Mouse (Mus musculus): ENCODE results near the gene Fbxo7. TPM values are rescaled to one million over a fixed set of nuclear protein-coding genes. Genes with fewer than 3 reads are reported as not detected.

Fbxo7 gene
- polyA plus RNA-seq, 1 experiment from 2014 or later = 40.1 TPM

DNA sequence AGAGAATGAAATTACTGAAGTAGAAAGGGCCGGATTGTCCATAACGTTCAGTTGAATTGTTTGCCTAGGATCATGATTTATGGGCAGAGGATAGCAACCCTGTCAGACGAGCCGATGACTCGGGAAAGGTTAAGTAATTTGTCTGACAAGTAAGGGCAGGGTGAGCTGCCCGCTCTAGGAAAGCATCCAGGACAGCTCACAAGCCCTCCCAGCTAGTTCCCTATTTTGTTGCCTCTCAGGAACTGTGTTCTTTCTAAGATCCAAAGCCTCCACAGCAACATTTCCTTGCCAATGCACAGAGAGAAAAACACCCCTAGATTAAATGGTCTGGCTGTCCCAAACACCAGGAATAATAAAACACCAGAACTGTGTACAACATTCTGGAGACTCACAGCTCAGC lies 11.1 kb upstream of the Fbxo7 start:
- WGBS = 11% methylated on average over 6 of the region's 6 CpGs
- no peak for ATAC-seq (ENCODE audit: low FRiP score, low TSS enrichment)

DNA sequence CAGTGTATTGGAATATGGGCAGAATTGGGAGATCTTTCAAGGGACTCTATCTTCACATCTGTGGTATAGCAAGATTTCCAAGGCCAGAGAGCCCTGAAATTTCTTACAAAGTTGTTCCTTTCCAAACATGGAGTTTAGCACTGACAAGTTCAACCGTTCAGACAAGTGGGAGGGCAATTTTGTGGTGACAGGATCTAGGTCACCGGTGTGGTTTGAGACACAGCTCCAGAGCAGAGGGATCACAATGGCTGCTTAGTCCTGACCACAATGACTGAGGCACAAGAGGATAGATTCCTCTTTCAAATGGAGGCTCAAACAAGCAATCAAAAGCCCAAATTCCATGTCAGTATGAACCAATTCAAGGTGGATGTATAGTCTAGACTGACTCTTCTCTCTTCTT lies 10.6 kb upstream of the Fbxo7 start:
- Histone ChIP-seq H3K4me1 (ENCODE audit: insufficient read depth, low read length) (peaks cover 9% of the 10 kb centered on the region), H3K9ac (replicated peaks; ENCODE audit: low read length) (no peak overlapping the region), H3K36me3 (ENCODE audit: insufficient read depth, low read length) (no peaks in the 10 kb centered on the region), H3K27ac (ENCODE audit: low read length) (no peak overlapping the region), H3K4me2 (replicated peaks; ENCODE audit: low read depth, low read length) (no peak overlapping the region), H3K4me3 (ENCODE audit: low read length) (no peak overlapping the region), H3K9me3 (ENCODE audit: low read length) (no peaks in the 10 kb centered on the region), H3K27me3 (ENCODE audit: insufficient read depth, low read length) (peaks cover 7% of the 10 kb centered on the region; the same call in 1 of the 2 replicates)
- ATAC-seq (ENCODE audit: low FRiP score, low TSS enrichment) = no peak
- 70% methylated on average over 2 of the region's 2 CpGs for WGBS

More for the DNA sequence above, 11.1 kb upstream of the Fbxo7 start:
- no peak overlapping the region for H3K27ac ChIP-seq (ENCODE audit: low read length)
- no peak overlapping the region for H3K4me2 ChIP-seq (replicated peaks; ENCODE audit: low read depth, low read length)
- peaks cover 7% of the 10 kb centered on the region; the same call in 1 of the 2 replicates for H3K27me3 ChIP-seq (ENCODE audit: insufficient read depth, low read length)
- H3K4me3 ChIP-seq (ENCODE audit: low read length) = no peak overlapping the region
- no peaks in the 10 kb centered on the region for H3K9me3 ChIP-seq (ENCODE audit: low read length)
- H3K9ac ChIP-seq (replicated peaks; ENCODE audit: low read length) = no peak overlapping the region
- peaks cover 6% of the 10 kb centered on the region for H3K4me1 ChIP-seq (ENCODE audit: insufficient read depth, low read length)
- no peaks in the 10 kb centered on the region for H3K36me3 ChIP-seq (ENCODE audit: insufficient read depth, low read length)

DNA sequence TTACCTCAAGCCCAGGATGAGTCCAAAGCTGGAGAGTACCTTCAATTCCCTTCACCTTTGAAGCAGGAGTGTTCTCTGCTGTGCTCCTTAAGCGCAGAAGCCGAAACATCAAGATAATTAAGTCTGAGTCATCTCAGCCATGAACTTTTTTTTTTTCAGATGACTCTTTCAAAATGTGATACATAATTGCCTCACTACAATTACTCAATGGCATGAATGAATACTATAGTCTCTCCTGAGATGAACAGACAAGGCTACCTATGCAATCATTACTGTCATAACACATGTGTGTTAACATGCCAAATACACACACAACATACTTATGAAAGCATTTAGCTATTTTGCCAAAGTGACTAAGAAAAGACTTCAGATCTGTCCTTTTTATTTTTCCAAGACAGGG lies 10.0 kb upstream of the Fbxo7 start, which contains the start of gene Bpifc:
Gene Bpifc, minus strand, starts transcription at position 115 of the 400 bp plus-strand sequence.
- WGBS = 91% methylated on average over 2 of the region's 2 CpGs
- Histone ChIP-seq H3K9me3 (ENCODE audit: low read length) (no peaks in the 10 kb centered on the region), H3K27ac (ENCODE audit: low read length) (no peak within 1 kb of the TSS), H3K4me2 (replicated peaks; ENCODE audit: low read depth, low read length) (no peak within 1 kb of the TSS), H3K36me3 (ENCODE audit: insufficient read depth, low read length) (no peaks in the 10 kb centered on the region), H3K9ac (replicated peaks; ENCODE audit: low read length) (no peak within 1 kb of the TSS), H3K4me1 (ENCODE audit: insufficient read depth, low read length) (peaks cover 9% of the 10 kb centered on the region), H3K27me3 (ENCODE audit: insufficient read depth, low read length) (peaks cover 7% of the 10 kb centered on the region; the same call in 1 of the 2 replicates), H3K4me3 (ENCODE audit: low read length) (no peak within 1 kb of the TSS)
- ATAC-seq (ENCODE audit: low FRiP score, low TSS enrichment) = no peak

DNA sequence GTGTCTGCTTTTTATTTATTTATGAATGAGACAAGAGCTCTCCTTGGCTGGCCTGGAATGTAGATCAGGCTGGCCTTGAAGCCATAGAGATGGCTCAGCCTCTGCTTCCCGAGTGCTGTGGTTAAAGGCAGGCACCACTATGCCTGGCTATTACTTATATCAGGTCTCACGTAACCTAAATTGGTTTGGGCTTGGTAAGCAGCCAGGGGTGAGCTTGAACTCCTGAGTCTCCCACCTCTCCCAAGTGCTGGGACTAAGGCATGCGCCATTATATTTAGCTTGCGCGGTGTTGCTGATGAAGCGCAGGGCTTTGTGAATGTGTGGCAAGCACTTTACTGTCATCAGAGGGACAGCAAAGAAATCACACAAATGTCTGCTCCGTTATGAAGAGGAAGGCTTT lies 4.0 kb upstream of the Fbxo7 start:
- Histone ChIP-seq H3K36me3 (ENCODE audit: insufficient read depth, low read length) (no peaks in the 10 kb centered on the region), H3K4me1 (ENCODE audit: insufficient read depth, low read length) (peaks cover 13% of the 10 kb centered on the region)
- no peak for ATAC-seq (ENCODE audit: low FRiP score, low TSS enrichment)

DNA sequence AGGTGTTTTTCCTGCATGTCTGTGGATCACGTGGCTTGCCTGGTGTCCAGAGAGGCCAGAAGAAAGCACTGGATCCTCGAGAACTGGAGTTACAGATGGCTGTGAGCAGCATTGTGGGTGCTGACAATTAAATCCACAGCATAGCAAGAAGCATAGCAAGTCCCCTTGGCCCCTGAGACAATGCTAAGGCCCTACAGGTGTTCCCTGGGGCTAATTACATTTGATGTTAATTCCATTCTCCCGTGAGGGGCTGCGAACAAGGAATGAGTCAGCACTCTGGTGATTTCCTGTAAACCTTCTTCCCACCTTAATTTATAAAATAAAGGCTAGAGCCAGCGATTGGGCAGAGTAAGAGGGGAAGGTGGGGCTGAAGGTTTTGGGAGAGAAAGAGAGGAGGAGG lies 3.0 kb upstream of the Fbxo7 start:
- Histone ChIP-seq H3K27me3 (ENCODE audit: insufficient read depth, low read length) (no peaks in the 10 kb centered on the region), H3K9ac (replicated peaks; ENCODE audit: low read length) (no peak overlapping the region), H3K36me3 (ENCODE audit: insufficient read depth, low read length) (no peaks in the 10 kb centered on the region), H3K4me2 (replicated peaks; ENCODE audit: low read depth, low read length) (no peak overlapping the region), H3K4me1 (ENCODE audit: insufficient read depth, low read length) (peaks cover 21% of the 10 kb centered on the region), H3K4me3 (ENCODE audit: low read length) (no peak overlapping the region), H3K9me3 (ENCODE audit: low read length) (no peaks in the 10 kb centered on the region), H3K27ac (ENCODE audit: low read length) (no peak overlapping the region)
- no peak for ATAC-seq (ENCODE audit: low FRiP score, low TSS enrichment)
- 38% methylated on average over 5 of the region's 5 CpGs for WGBS

More for the DNA sequence above, 4.0 kb upstream of the Fbxo7 start:
- no peak overlapping the region for H3K4me2 ChIP-seq (replicated peaks; ENCODE audit: low read depth, low read length)
- H3K4me3 ChIP-seq (ENCODE audit: low read length) = no peak overlapping the region
- H3K27me3 ChIP-seq (ENCODE audit: insufficient read depth, low read length) = no peaks in the 10 kb centered on the region
- 94% methylated on average over 7 of the region's 7 CpGs for WGBS
- no peak overlapping the region for H3K27ac ChIP-seq (ENCODE audit: low read length)
- H3K9me3 ChIP-seq (ENCODE audit: low read length) = no peaks in the 10 kb centered on the region
- no peak overlapping the region for H3K9ac ChIP-seq (replicated peaks; ENCODE audit: low read length)

DNA sequence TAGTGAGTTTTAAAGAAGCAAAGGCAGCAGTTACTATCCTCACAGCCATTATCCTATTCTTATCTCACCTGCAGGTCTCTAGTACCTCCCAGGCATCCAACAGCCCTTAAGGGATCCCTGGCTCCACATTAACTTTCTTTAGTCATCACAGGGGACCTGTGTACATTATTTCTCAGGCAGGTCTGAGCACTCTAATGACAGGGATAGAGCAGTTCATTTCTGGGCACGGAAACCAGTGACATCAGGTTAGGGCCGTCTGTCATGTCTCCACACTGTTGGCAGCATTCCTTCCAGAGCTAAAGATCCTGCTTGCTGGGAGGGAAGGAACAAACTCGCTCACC lies 394 bp upstream of the Fbxo7 start:
- Histone ChIP-seq H3K36me3 (ENCODE audit: insufficient read depth, low read length) (no peaks in the 10 kb centered on the region), H3K4me3 (ENCODE audit: low read length) (peak overlapping the region; percentile 97), H3K9ac (replicated peaks; ENCODE audit: low read length) (peak overlapping the region; percentile 89), H3K4me1 (ENCODE audit: insufficient read depth, low read length) (peaks cover 20% of the 10 kb centered on the region), H3K9me3 (ENCODE audit: low read length) (no peaks in the 10 kb centered on the region), H3K4me2 (replicated peaks; ENCODE audit: low read depth, low read length) (peak overlapping the region; percentile 46), H3K27me3 (ENCODE audit: insufficient read depth, low read length) (no peaks in the 10 kb centered on the region), H3K27ac (ENCODE audit: low read length) (peak overlapping the region; percentile 61; the same call in 1 of the 2 replicates)
- ATAC-seq (ENCODE audit: low FRiP score, low TSS enrichment) = no peak; the same call in 1 of the 2 replicates
- WGBS = 0% methylated on average over 3 of the region's 3 CpGs

DNA sequence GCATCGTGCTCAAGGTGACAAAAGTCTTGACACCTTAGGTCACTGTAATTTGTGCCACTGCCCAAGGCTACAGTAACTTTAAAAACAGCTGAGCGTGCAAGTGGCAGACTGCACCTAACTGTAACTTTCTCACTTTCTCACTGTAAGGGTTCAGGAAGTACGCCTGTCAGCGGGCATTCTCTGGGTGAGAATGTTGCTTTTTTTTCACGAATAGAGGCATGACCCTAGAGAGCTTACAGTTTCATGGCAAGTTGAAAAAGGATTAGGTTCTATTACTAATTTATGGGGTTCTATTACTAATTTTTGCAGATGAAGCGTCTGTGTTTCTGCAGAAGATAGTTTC lies 673 bp downstream of the Fbxo7 start:
- no peak for ATAC-seq (ENCODE audit: low FRiP score, low TSS enrichment)
- Histone ChIP-seq H3K36me3 (ENCODE audit: insufficient read depth, low read length) (no peaks in the 10 kb centered on the region), H3K27me3 (ENCODE audit: insufficient read depth, low read length) (no peaks in the 10 kb centered on the region), H3K4me2 (replicated peaks; ENCODE audit: low read depth, low read length) (peak overlapping the region; percentile 81), H3K4me3 (ENCODE audit: low read length) (peak overlapping the region; percentile 97), H3K9ac (replicated peaks; ENCODE audit: low read length) (peak overlapping the region; percentile 89), H3K4me1 (ENCODE audit: insufficient read depth, low read length) (peaks cover 20% of the 10 kb centered on the region), H3K9me3 (ENCODE audit: low read length) (no peaks in the 10 kb centered on the region), H3K27ac (ENCODE audit: low read length) (peak overlapping the region; percentile 95)
- 3% methylated on average over 6 of the region's 6 CpGs for WGBS

DNA sequence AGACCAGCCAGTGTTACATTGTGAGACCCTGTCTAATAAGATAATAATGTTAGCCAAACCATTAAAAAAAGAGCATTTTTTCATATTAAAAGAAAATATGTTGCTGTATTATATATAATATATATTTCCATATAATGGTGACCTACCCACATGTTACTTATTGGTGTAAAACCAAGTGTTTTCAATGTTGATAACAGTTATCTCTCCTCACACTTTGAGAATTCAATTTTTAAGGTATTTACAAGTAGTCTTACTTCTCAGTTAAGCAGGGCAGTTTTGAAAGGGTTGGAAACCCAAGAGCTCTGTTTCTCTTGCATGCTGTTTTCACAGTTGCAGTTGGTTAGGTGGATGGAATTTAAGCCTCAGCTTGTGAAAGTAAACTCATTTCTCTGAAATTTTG lies 1.4 kb downstream of the Fbxo7 start:
- ATAC-seq (ENCODE audit: low FRiP score, low TSS enrichment) = no peak
- H3K36me3 ChIP-seq (ENCODE audit: insufficient read depth, low read length) = no peaks in the 10 kb centered on the region
- peak overlapping the region; percentile 81 for H3K4me2 ChIP-seq (replicated peaks; ENCODE audit: low read depth, low read length)
- H3K9me3 ChIP-seq (ENCODE audit: low read length) = no peaks in the 10 kb centered on the region
- H3K4me3 ChIP-seq (ENCODE audit: low read length) = peak overlapping the region; percentile 97
- no peak overlapping the region for H3K9ac ChIP-seq (replicated peaks; ENCODE audit: low read length)
- H3K27me3 ChIP-seq (ENCODE audit: insufficient read depth, low read length) = no peaks in the 10 kb centered on the region
- H3K4me1 ChIP-seq (ENCODE audit: insufficient read depth, low read length) = peaks cover 20% of the 10 kb centered on the region
- no peak overlapping the region for H3K27ac ChIP-seq (ENCODE audit: low read length)

DNA sequence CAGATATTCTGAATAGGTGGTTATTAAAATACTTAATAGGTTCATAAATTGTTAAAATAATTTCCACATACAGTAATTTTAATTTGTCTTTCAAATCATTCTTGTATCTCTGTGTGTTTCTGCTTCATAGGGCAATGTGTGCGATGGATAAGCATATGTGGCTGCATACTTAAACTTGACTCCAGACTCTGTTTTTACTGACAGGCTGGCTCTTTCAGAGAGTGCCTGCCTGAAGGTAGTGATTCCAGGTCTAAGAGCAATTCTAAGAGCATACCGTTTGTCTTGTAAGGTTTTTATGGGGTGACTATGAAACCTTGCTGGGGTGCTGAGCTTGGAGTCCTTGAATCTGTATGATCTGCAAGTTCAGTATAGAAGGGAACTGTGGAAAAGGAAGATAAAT lies 4.1 kb downstream of the Fbxo7 start:
- Histone ChIP-seq H3K9ac (replicated peaks; ENCODE audit: low read length) (no peak overlapping the region), H3K4me1 (ENCODE audit: insufficient read depth, low read length) (peaks cover 20% of the 10 kb centered on the region), H3K4me3 (ENCODE audit: low read length) (no peak overlapping the region), H3K9me3 (ENCODE audit: low read length) (no peaks in the 10 kb centered on the region), H3K36me3 (ENCODE audit: insufficient read depth, low read length) (peaks cover 13% of the 10 kb centered on the region), H3K27ac (ENCODE audit: low read length) (no peak overlapping the region), H3K27me3 (ENCODE audit: insufficient read depth, low read length) (no peaks in the 10 kb centered on the region), H3K4me2 (replicated peaks; ENCODE audit: low read depth, low read length) (no peak overlapping the region)
- WGBS = 85% methylated on average over 2 of the region's 2 CpGs
- ATAC-seq (ENCODE audit: low FRiP score, low TSS enrichment) = no peak

DNA sequence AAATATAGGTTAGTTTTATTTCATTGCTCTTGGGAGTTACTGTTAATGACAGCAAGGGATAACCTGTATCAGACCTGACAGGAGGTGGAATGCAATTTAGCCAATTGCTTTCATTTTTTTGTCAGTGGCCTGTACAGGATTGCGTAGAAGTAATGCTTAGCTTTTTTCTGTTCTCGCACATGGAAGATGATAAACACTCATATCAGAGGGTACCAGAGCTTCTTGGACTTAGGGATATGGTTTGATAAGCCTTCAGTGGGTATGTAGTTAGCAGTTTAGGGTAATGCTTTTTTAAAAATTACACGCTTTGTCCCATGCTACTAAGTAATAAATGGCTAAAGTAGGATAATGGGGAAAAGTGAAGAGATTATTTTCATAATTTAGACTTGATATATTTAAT lies 4.6 kb downstream of the Fbxo7 start:
- Histone ChIP-seq H3K4me1 (ENCODE audit: insufficient read depth, low read length) (peaks cover 17% of the 10 kb centered on the region), H3K4me2 (replicated peaks; ENCODE audit: low read depth, low read length) (no peak overlapping the region), H3K9me3 (ENCODE audit: low read length) (no peaks in the 10 kb centered on the region), H3K9ac (replicated peaks; ENCODE audit: low read length) (no peak overlapping the region), H3K27me3 (ENCODE audit: insufficient read depth, low read length) (no peaks in the 10 kb centered on the region), H3K4me3 (ENCODE audit: low read length) (no peak overlapping the region), H3K36me3 (ENCODE audit: insufficient read depth, low read length) (peaks cover 13% of the 10 kb centered on the region), H3K27ac (ENCODE audit: low read length) (no peak overlapping the region)
- 97% methylated on average over 3 of the region's 3 CpGs for WGBS
- ATAC-seq (ENCODE audit: low FRiP score, low TSS enrichment) = no peak
